Comparison of ENCODE assay signal across 8 mouse cellular contexts in genomic region chr5:90931911-90932310, GRCm38 (mm10). TPM values are rescaled to one million over a fixed set of nuclear protein-coding genes. Genes with fewer than 3 reads are reported as not detected.
A peak's percentile ranks its signal among the peaks of the same experiment; 100 is the strongest.
DNase-seq lines count a peak whose midpoint lies in the region; ATAC-seq and TF ChIP-seq lines count a peak whose summit lies in the region.

No protein-coding gene starts in this region.

- no peak for TF ChIP-seq EP300 in heart, postnatal 0 days (IDR thresholded peaks at IDR 0.05; ENCODE audit: low read depth)

- DNase-seq in heart, postnatal 0 days (ENCODE audit: low spot score), result peak; percentile 14
- DNase-seq in heart, adult 11 months, result no peak
- peak; percentile 55 for DNase-seq in adipocyte (ENCODE audit: low spot score)
- no peak for DNase-seq in midbrain, embryonic 11.5 days (ENCODE audit: low spot score, missing footprints)
- DNase-seq in right cerebral cortex, postnatal 4 days, result no peak
- no peak for DNase-seq in spleen, postnatal 4 days (ENCODE audit: low spot score in 2 of 2)

- 0 out of 2 replicates have a peak, but pooled peaks have one; percentile 3 for ATAC-seq in heart, postnatal 0 days (ENCODE audit: insufficient read depth, low read depth)
- ATAC-seq in hindbrain, embryonic 12.5 days (ENCODE audit: low FRiP score), result peak; percentile 45
- peak; percentile 6; the same call in 1 of the 2 replicates for ATAC-seq in midbrain, embryonic 11.5 days (ENCODE audit: low FRiP score)
- no peak for ATAC-seq in inflammation-experienced regulatory T-cells, adult 6 months

- H3K9me3 ChIP-seq in heart, postnatal 0 days (replicated peaks; ENCODE audit: control insufficient read depth, low read length), result no peaks in the 10 kb centered on the region
- H3K9me3 ChIP-seq in hindbrain, embryonic 12.5 days (replicated peaks), result no peaks in the 10 kb centered on the region
- no peaks in the 10 kb centered on the region for H3K9me3 ChIP-seq in midbrain, embryonic 11.5 days (ENCODE audit: control insufficient read depth, low read length)

- whole genome bisulfite sequencing in heart, postnatal 0 days, result 9% methylated on average over 6 of the region's 6 CpGs
- 5% methylated on average over 6 of the region's 6 CpGs for WGBS in hindbrain, embryonic 12.5 days
- 5% methylated on average over 6 of the region's 6 CpGs for WGBS in midbrain, embryonic 11.5 days

- H3K4me2 ChIP-seq in heart, postnatal 0 days (ENCODE audit: low read depth, low read length), result peak overlapping the region; percentile 73
- H3K4me2 ChIP-seq in hindbrain, embryonic 12.5 days (replicated peaks), result peak overlapping the region; percentile 69
- H3K4me2 ChIP-seq in midbrain, embryonic 11.5 days, result peak overlapping the region; percentile 49

- peak overlapping the region; percentile 92 for H3K27ac ChIP-seq in heart, postnatal 0 days (ENCODE audit: low read depth)
- peak overlapping the region; percentile 99 for H3K27ac ChIP-seq in hindbrain, embryonic 12.5 days
- H3K27ac ChIP-seq in midbrain, embryonic 11.5 days (ENCODE audit: low read depth, low read length), result peak overlapping the region; percentile 88

- no peak for TF ChIP-seq CTCF in heart, postnatal 0 days (IDR thresholded peaks at IDR 0.05; ENCODE audit: low read depth)

- peaks cover 9% of the 10 kb centered on the region; the same call in 1 of the 2 replicates for H3K4me1 ChIP-seq in heart, postnatal 0 days (ENCODE audit: control insufficient read depth, insufficient read depth)
- H3K4me1 ChIP-seq in hindbrain, embryonic 12.5 days, result peaks cover 14% of the 10 kb centered on the region
- peaks cover 9% of the 10 kb centered on the region for H3K4me1 ChIP-seq in midbrain, embryonic 11.5 days (ENCODE audit: control insufficient read depth, insufficient read depth, low read length)

- H3K27me3 ChIP-seq in heart, postnatal 0 days (ENCODE audit: control insufficient read depth, insufficient read depth, low read length), result no peaks in the 10 kb centered on the region
- no peaks in the 10 kb centered on the region for H3K27me3 ChIP-seq in hindbrain, embryonic 12.5 days
- H3K27me3 ChIP-seq in midbrain, embryonic 11.5 days (ENCODE audit: control insufficient read depth, insufficient read depth, low read length), result no peaks in the 10 kb centered on the region

- H3K36me3 ChIP-seq in heart, postnatal 0 days (replicated peaks; ENCODE audit: control insufficient read depth, insufficient read depth, low read length), result 0 out of 2 replicates have a peak, but pooled peaks cover 7% of the 10 kb centered on the region
- H3K36me3 ChIP-seq in hindbrain, embryonic 12.5 days, result peaks cover 19% of the 10 kb centered on the region
- H3K36me3 ChIP-seq in midbrain, embryonic 11.5 days (ENCODE audit: control insufficient read depth, insufficient read depth, low read length), result peaks cover 3% of the 10 kb centered on the region; the same call in 1 of the 2 replicates

- H3K4me3 ChIP-seq in heart, postnatal 0 days (ENCODE audit: low read depth, low read length), result peak overlapping the region; percentile 65
- H3K4me3 ChIP-seq in hindbrain, embryonic 12.5 days, result peak overlapping the region; percentile 86
- H3K4me3 ChIP-seq in midbrain, embryonic 11.5 days (ENCODE audit: low read depth, low read length), result peak overlapping the region; percentile 54

- peak overlapping the region; percentile 83 for H3K9ac ChIP-seq in heart, postnatal 0 days (replicated peaks; ENCODE audit: low read depth, low read length)
- H3K9ac ChIP-seq in hindbrain, embryonic 12.5 days, result peak overlapping the region; percentile 98
- peak overlapping the region; percentile 89 for H3K9ac ChIP-seq in midbrain, embryonic 11.5 days (ENCODE audit: low read length)

RNA-seq across cellular contexts. Expression of gene Mthfd2l, which starts 1.0 kb away (rescaled TPM):
- total RNA-seq in heart, postnatal 0 days (2014; rRNA removed; ENCODE audit: low replicate concordance), result 30.5 and 88.5 TPM in 2 replicates
- polyA plus RNA-seq in heart, postnatal 0 days (2015; fragmentation: Nextera tagmentation; extraction: Ambion mirVana), result 29.1 and 29.2 TPM in 2 replicates
- 91.6 and 94.2 TPM in 2 replicates for polyA plus RNA-seq in hindbrain, embryonic 12.5 days (2016; fragmentation: Nextera tagmentation; extraction: Ambion mirVana)
- polyA plus RNA-seq in midbrain, embryonic 11.5 days (2014; fragmentation: Nextera tagmentation; extraction: Ambion mirVana), result 105 and 107 TPM in 2 replicates
- 1 to 10 TPM in 2 of 3 experiments, under 1 TPM in 1; 0.80 to 2.3 (median 1.3) TPM for polyA plus RNA-seq in inflammation-experienced regulatory T-cells, adult 6 months (2017; shearing (Covaris generic))

RNA-seq across cellular contexts. Expression of gene Cxcl2, which starts 28.2 kb away (rescaled TPM):
- not detected in 2 replicates for total RNA-seq in heart, postnatal 0 days (2014; rRNA removed; ENCODE audit: low replicate concordance)
- polyA plus RNA-seq in heart, postnatal 0 days (2015; fragmentation: Nextera tagmentation; extraction: Ambion mirVana), result not detected in 2 replicates
- not detected in 2 replicates for polyA plus RNA-seq in hindbrain, embryonic 12.5 days (2016; fragmentation: Nextera tagmentation; extraction: Ambion mirVana)
- not detected in 2 replicates for polyA plus RNA-seq in midbrain, embryonic 11.5 days (2014; fragmentation: Nextera tagmentation; extraction: Ambion mirVana)
- under 1 TPM in 1 of 3 experiments, not detected in 2; 0.92 TPM for polyA plus RNA-seq in inflammation-experienced regulatory T-cells, adult 6 months (2017; shearing (Covaris generic))

RNA-seq across cellular contexts. Expression of gene Cxcl1, which starts 40.9 kb away (rescaled TPM):
- total RNA-seq in heart, postnatal 0 days (2014; rRNA removed; ENCODE audit: low replicate concordance), result 0.27 and 0.31 TPM in 2 replicates
- polyA plus RNA-seq in heart, postnatal 0 days (2015; fragmentation: Nextera tagmentation; extraction: Ambion mirVana), result 1.4 and 1.5 TPM in 2 replicates
- 0.25 and 0.30 TPM in 2 replicates for polyA plus RNA-seq in hindbrain, embryonic 12.5 days (2016; fragmentation: Nextera tagmentation; extraction: Ambion mirVana)
- not detected in 2 replicates for polyA plus RNA-seq in midbrain, embryonic 11.5 days (2014; fragmentation: Nextera tagmentation; extraction: Ambion mirVana)
- polyA plus RNA-seq in inflammation-experienced regulatory T-cells, adult 6 months (2017; shearing (Covaris generic)), result not detected

Comparison
In these comparisons a context has a peak if more than half of its experiments do, and no peak if none do; other contexts are left out.
1. DNase-seq: peak in heart, postnatal 0 days (single experiment) and adipocyte (single experiment); none in heart, adult 11 months (single experiment), midbrain, embryonic 11.5 days (single experiment), right cerebral cortex, postnatal 4 days (single experiment) and spleen, postnatal 4 days (0 of 2).
2. Peak in every context shown above with its lines, with median percentiles within 50 percentile points of each other: H3K27ac ChIP-seq, H3K4me2 ChIP-seq, H3K4me3 ChIP-seq and H3K9ac ChIP-seq.